Mouse (Mus musculus) ovary, adult 18-20 months (tissue): ENCODE data around the gene Gabra5.

Experiments used
- DNase-seq: peaks from one replicate; pipeline ENCODE4 v3.0.0; 2022; ENCODE audit warnings: low spot score, mixed read lengths

Gabra5 gene

DNA sequence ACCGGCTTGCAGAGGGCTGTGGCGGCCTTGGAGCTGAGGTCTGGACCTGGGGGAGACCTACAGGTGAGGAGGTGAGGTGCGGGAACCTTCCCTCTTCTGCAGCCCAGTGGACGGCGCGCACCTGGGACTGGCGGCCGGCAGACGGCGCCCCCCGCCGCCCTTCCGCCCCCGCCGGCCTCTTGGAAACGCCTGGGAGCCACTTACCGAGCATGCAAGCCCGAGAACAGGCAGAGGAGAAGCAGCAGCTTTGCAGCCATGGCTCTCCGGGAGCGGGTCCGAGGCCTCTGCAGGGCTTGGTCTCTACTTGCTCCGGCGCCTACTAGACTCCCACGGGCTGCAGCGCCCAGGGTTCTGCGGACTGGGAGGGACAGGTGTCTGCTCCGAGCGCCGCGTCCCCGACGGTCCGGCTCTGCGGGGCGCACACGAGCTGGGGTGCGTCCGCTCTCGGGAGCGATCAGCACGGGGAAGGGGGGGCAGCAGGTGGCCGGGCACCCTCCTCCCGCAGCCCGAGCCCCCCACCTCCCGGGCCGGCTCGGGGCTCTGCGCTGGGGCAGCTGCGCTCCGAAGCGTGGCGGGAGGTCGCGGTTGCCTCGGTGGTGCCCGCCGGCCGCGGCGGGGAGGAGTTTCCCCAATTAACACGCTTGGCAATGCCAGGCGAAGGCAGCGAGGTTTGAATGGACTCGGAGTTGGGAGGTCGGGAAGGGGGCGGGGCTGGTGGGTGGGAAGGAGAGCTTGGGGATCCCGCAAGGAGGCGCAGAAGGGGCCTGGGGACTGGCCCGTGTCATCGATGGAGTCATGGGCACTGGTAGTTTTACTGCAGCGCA, 123.1 kb downstream of the Gabra5 start, which contains the start of gene Gabrg3:
Gene Gabrg3 (minus strand): TSS at position 672 of the 824 bp plus-strand sequence.
- DNase-seq: no peak

DNA sequence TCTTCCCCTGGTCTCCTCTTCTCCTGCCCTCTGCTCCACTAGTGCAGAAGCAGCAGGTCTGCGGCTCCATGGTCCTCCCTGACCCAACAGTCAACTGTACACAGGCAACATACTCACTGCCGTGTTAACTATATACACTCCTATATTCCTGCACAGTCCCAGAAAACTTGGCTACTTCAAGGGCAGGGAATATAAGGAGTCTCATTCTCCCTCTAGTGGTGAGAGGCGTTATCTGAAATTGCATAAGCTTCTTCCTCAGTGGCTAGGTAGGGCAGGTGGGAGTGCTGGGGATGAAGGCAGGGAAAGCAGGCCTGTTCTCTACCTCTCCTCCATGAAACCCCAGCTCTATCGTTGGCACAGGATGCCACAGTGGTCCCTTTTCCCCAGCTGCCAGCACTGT, 125.7 kb downstream of the Gabra5 start:
- no peak for DNase-seq

DNA sequence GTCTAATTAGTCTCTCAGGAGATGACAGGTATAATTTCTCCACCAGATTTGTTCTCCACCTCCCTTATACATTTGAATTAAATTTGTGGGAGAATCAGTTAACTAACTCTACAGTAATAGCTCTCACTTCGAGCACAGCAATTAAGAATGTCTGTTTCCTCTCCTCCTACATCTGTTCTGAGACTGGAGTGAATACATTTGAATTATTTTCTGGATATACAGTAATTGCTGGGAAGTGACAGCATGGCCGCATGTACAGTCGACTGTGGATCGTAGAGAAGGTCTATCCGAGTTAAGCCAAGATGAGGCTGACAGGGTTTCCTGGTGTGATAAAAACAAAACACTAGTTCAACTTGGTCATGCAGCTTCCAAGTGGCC, 143.9 kb downstream of the Gabra5 start:
- no peak for DNase-seq

DNA sequence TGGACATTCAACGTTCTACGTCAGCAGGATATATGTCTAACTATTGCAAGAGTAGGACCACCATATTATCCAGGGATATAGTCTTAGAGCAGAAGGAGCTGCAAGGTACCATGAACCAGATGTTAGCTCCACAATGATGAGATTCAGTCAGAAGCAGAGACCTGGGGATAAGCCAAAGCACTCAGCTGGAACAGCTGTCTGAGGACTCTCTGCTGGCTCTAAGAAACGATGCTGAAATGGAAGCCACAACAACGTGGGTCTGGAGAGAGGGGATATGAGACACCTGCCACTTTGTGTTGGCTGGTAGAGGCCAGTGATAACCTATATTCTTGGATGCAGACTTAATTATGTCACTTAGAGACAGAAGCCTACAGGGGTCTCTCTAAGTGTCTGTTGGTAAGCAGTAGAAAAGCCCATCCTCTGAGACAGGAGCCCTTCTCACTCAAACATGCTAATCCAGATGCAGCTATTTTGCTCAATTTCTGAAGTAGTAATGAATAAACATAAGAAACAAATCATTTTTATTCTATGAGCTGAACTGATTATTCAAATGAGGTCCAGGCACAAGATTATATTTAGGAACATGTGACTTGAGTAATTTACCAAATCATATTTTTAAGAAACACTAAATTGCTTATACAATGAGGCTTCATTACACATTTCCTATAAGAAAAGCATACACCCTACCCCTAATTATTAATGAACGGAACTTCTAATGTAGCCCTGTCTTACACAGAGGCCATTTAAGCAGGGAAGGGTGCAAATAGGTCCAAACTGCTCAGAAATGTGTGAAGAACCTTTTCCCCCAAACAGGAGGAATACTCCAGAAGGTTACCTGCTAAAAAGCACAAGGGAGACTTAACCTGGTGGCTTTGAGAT, 144.5 kb downstream of the Gabra5 start:
- no peak for DNase-seq

DNA sequence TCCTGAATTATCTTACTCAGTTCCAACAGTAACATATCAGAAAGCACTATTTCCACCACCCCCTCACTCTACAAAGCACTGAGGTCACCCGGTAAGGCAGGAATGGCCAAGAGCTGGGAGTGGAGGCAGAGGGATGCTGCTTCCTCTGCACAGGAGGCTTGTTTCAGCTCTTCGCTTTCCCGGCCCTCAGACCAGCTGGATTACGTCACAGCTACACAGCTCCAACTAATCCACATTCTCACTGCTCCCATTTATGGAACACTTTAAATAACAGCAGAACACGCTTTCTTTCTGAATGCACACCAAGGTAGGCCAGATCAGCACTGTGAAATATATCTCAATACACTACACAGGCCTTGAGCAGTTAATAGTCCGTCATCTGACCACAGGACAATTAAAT, 146.0 kb downstream of the Gabra5 start:
- no peak for DNase-seq

DNA sequence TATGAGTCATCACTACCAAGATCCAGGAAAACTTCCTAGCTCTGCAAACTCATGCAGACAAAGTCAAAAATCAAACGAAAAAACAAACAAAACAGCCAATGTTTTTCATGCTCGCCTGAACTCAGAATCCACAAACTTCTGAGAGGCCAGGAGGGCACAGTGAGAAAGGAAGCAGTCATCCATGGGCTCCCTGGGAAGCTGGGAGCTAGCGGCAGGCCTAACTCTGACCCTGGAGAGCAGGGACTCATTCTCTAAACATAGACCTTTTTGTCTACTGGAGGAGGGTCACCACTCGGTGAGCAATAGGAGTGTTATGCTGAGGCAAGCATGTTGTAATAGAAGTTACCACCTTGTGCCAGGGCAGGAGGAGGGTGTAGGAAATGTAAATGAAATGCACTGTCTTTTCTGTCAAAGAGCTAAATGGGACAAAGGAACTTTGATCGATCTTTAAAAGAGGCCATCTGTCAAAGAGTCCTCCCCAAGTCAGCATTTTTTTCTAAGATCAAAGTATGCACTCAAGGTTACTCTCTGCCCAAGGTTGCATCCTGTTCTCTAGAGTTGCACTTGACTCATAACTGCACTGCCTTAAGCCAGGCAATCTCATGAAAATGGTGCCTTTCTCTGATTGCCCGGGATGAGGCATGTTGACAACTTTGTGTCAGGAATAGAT, 151.9 kb downstream of the Gabra5 start:
- no peak for DNase-seq
